Mouse (Mus musculus) thymus, adult 2 months (tissue): Measurements from ENCODE around the gene Vtcn1.

Experiments
- CTCF ChIP-seq: fragments of 200-500 bp; IDR thresholded peaks from 2 replicates; pipeline ENCODE4 v1.5.1; 2012; ENCODE audit warnings: mild to moderate bottlenecking, control low read depth, low read length, moderate library complexity, borderline replicate concordance; ENCODE audit not compliant: control insufficient read depth, poor library complexity, insufficient read depth; ENCODE audit errors: extremely low read depth
- POLR2A ChIP-seq: fragments of 200-500 bp; IDR thresholded peaks from 2 replicates; pipeline ENCODE4 v1.6.1; 2012; ENCODE audit warnings: mild to moderate bottlenecking, low read length, control low read depth, moderate library complexity; ENCODE audit not compliant: control insufficient read depth, poor library complexity, insufficient read depth; ENCODE audit errors: extremely low read depth

DNA sequence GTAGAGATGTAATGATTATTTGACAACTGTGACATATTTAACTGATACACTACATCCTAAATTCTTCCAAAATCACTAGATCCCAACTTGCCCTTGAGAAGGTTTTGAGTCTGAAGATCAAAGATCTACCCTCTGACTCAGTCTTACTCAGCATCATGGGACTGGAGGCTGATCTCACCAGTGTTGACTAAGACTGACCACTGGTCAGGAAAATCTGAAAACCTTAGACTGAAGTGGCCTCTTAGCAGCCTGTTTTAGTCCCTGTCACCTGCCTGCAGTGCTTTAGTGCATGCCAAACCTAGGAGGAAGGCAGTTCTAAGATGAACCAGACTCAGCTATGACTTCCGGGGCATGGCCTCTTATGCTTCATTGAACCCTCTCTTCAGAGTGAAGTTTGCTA lies 64.0 kb downstream of the Vtcn1 start:
- TF ChIP-seq CTCF (no peak), POLR2A (no peak)
